Mouse (Mus musculus): ENCODE measurements around the gene Lor. TPM values are rescaled to one million over a fixed set of nuclear protein-coding genes. Genes with fewer than 3 reads are reported as not detected.

The Lor gene
- polyA plus RNA-seq, 1 experiment from 2014 or later, result 1.7 TPM

Other genes with a start within 250 kb of the Lor start
- gene Pglyrp3, start 68.6 kb downstream of the Lor start, polyA plus RNA-seq (2016; fragmentation: Nextera tagmentation; extraction: Ambion mirVana), result not detected in 2 replicates
- gene Prr9, start 40.8 kb upstream of the Lor start, polyA plus RNA-seq (2016; fragmentation: Nextera tagmentation; extraction: Ambion mirVana), result not detected in 2 replicates
- not detected in 2 replicates for gene Lelp1, start 59.6 kb upstream of the Lor start, polyA plus RNA-seq (2016; fragmentation: Nextera tagmentation; extraction: Ambion mirVana)
- gene Sprr2a1, start 132.7 kb upstream of the Lor start, polyA plus RNA-seq (2016; fragmentation: Nextera tagmentation; extraction: Ambion mirVana), result not detected in 2 replicates
- gene Sprr2a2, start 132.8 kb upstream of the Lor start, polyA plus RNA-seq (2016; fragmentation: Nextera tagmentation; extraction: Ambion mirVana), result not detected in 2 replicates
- gene Sprr2a3, start 202.3 kb upstream of the Lor start, polyA plus RNA-seq (2016; fragmentation: Nextera tagmentation; extraction: Ambion mirVana), result not detected in 2 replicates
- not detected in 2 replicates for gene Sprr2b, start 233.5 kb upstream of the Lor start, polyA plus RNA-seq (2016; fragmentation: Nextera tagmentation; extraction: Ambion mirVana)